Mouse (Mus musculus): ENCODE results near the gene Bnip1. TPM values are rescaled to one million over a fixed set of nuclear protein-coding genes. Genes with fewer than 3 reads are reported as not detected.

Bnip1 gene
- polyA plus RNA-seq, 1 experiment from 2014 or later, result 56.2 TPM

Other genes with a start within 250 kb of the Bnip1 start
- 90.7 and 103 TPM in 2 replicates for gene Ergic1, start 219.6 kb upstream of the Bnip1 start, polyA plus RNA-seq (2016; fragmentation: Nextera tagmentation; extraction: Ambion mirVana)
- gene Dusp1, start 218.9 kb upstream of the Bnip1 start, polyA plus RNA-seq (2016; fragmentation: Nextera tagmentation; extraction: Ambion mirVana), result 18.0 and 19.4 TPM in 2 replicates
- gene Atp6v0e, start 117.8 kb upstream of the Bnip1 start, polyA plus RNA-seq (2016; fragmentation: Nextera tagmentation; extraction: Ambion mirVana), result 112 and 114 TPM in 2 replicates
- gene Crebrf, start 65.4 kb upstream of the Bnip1 start, polyA plus RNA-seq (2016; fragmentation: Nextera tagmentation; extraction: Ambion mirVana), result 3.9 and 6.0 TPM in 2 replicates
- not detected in 2 replicates for gene Nkx2-5, start 63.9 kb downstream of the Bnip1 start, polyA plus RNA-seq (2016; fragmentation: Nextera tagmentation; extraction: Ambion mirVana)
- 9.5 and 10.5 TPM in 2 replicates for gene Kifc5b, start 136.0 kb downstream of the Bnip1 start, polyA plus RNA-seq (2016; fragmentation: Nextera tagmentation; extraction: Ambion mirVana)
- gene Phf1, start 152.0 kb downstream of the Bnip1 start, polyA plus RNA-seq (2016; fragmentation: Nextera tagmentation; extraction: Ambion mirVana), result 10.7 and 12.5 TPM in 2 replicates
- gene Cuta, start 158.5 kb downstream of the Bnip1 start, polyA plus RNA-seq (2016; fragmentation: Nextera tagmentation; extraction: Ambion mirVana), result 173 and 188 TPM in 2 replicates
- gene Syngap1, start 160.2 kb downstream of the Bnip1 start, polyA plus RNA-seq (2016; fragmentation: Nextera tagmentation; extraction: Ambion mirVana), result 3.4 and 4.0 TPM in 2 replicates
- gene Zbtb9, start 192.1 kb downstream of the Bnip1 start, polyA plus RNA-seq (2016; fragmentation: Nextera tagmentation; extraction: Ambion mirVana), result 15.8 and 17.8 TPM in 2 replicates
- gene Bak1, start 247.9 kb downstream of the Bnip1 start, polyA plus RNA-seq (2016; fragmentation: Nextera tagmentation; extraction: Ambion mirVana), result 3.5 and 5.3 TPM in 2 replicates

Measured in limb, embryonic 12.5 days (tissue).